Mouse (Mus musculus): ENCODE data around the gene Zfp444. TPM values are rescaled to one million over a fixed set of nuclear protein-coding genes. Genes with fewer than 3 reads are reported as not detected.

The Zfp444 gene
- polyA plus RNA-seq, 1 experiment from 2014 or later: 26.0 TPM

DNA sequence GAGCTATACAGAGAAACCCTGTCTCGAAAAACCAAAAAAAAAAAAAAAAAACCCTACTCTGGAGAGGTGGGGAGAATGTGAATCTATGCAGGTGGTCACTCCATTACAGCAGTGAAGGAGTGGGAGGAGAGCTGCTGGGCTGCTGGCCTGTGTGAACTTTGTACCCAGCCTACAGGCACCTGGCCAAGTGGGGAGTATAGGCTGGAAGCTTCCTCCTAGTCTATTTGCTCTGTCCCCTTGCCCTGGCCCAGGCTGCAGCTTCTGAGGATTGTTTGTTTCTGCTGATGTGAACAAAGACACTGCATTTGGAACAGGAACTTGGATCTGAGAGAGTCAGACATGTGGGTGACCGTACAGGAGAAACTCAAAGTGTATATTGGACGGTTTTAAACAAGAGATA is 2.6 kb upstream of the Zfp444 start:
- Histone ChIP-seq H3K4me1 (ENCODE audit: insufficient read depth) (peaks cover 14% of the 10 kb centered on the region), H3K36me3 (replicated peaks; ENCODE audit: insufficient read depth, low read length) (no peaks in the 10 kb centered on the region), H3K4me3 (ENCODE audit: low read depth, low read length) (no peak overlapping the region), H3K4me2 (ENCODE audit: low read depth, low read length) (no peak overlapping the region), H3K27me3 (ENCODE audit: insufficient read depth, low read length) (no peaks in the 10 kb centered on the region), H3K9ac (replicated peaks) (no peak overlapping the region), H3K9me3 (ENCODE audit: low read length) (no peaks in the 10 kb centered on the region), H3K27ac (ENCODE audit: low read depth) (peak overlapping the region; percentile 88)
- ATAC-seq (no peak), DNase-seq (peak; percentile 81)
- 43% methylated on average over 3 of the region's 3 CpGs for WGBS (ENCODE audit: insufficient replicate concordance)
- no peak for TF ChIP-seq EP300 (IDR thresholded peaks at IDR 0.05; ENCODE audit: low read depth)
- no peak for TF ChIP-seq CTCF (IDR thresholded peaks at IDR 0.05; ENCODE audit: low read depth)

DNA sequence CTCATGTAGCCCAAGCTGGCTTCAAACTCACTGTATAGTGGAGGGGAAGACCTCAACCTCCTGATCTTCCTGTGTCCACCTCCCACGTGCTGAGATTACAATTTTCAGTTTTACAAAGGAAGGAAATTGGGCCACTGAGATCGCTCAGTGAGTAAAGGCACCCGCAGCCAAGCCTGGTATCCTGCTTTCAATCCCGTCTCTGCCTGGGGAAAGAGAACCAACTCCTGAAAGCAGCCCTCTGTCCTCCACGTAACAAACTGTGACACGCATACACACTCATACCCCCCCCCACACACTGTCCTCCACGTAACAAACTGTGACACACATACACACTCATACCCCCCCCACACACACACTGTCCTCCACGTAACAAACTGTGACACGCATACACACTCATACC is 1.6 kb upstream of the Zfp444 start:
- no peak overlapping the region for H3K9ac ChIP-seq (replicated peaks)
- DNase-seq (no peak), ATAC-seq (no peak)
- no peak overlapping the region for H3K4me3 ChIP-seq (ENCODE audit: low read depth, low read length)
- WGBS (ENCODE audit: insufficient replicate concordance): 62% methylated on average over 9 of the region's 9 CpGs
- peak overlapping the region; percentile 88; the same call in 1 of the 2 replicates for H3K27ac ChIP-seq (ENCODE audit: low read depth)
- H3K4me2 ChIP-seq (ENCODE audit: low read depth, low read length): no peak overlapping the region
- TF ChIP-seq CTCF (IDR thresholded peaks at IDR 0.05; ENCODE audit: low read depth) (no peak), EP300 (IDR thresholded peaks at IDR 0.05; ENCODE audit: low read depth) (no peak)
- H3K4me1 ChIP-seq (ENCODE audit: insufficient read depth): peaks cover 20% of the 10 kb centered on the region
- no peaks in the 10 kb centered on the region for H3K9me3 ChIP-seq (ENCODE audit: low read length)
- H3K27me3 ChIP-seq (ENCODE audit: insufficient read depth, low read length): no peaks in the 10 kb centered on the region
- H3K36me3 ChIP-seq (replicated peaks; ENCODE audit: insufficient read depth, low read length): no peaks in the 10 kb centered on the region

DNA sequence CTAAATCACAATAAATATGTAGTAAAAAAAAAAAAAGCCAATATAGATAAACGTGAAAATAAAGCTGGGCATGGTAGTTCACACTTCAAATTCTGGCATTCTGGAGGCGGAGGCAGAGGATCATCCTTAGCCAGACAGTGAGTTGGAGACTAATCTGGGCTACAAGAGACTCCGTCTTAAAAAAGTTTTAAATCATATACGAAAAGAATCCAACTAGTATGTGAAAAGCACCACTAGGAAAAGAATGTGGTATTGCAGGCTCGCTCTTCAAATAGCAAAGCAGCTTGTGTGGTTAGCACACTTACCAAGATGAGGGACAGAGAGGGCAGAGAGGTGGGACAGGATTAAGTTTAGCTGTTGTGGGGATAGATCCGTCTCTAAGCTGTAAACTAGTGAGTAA is 1.2 kb upstream of the Zfp444 start:
- Histone ChIP-seq H3K4me3 (ENCODE audit: low read depth, low read length) (peak overlapping the region; percentile 68), H3K27me3 (ENCODE audit: insufficient read depth, low read length) (no peaks in the 10 kb centered on the region), H3K36me3 (replicated peaks; ENCODE audit: insufficient read depth, low read length) (no peaks in the 10 kb centered on the region), H3K9ac (replicated peaks) (peak overlapping the region; percentile 70; the same call in 1 of the 2 replicates), H3K27ac (ENCODE audit: low read depth) (peak overlapping the region; percentile 88), H3K9me3 (ENCODE audit: low read length) (no peaks in the 10 kb centered on the region), H3K4me1 (ENCODE audit: insufficient read depth) (peaks cover 20% of the 10 kb centered on the region), H3K4me2 (ENCODE audit: low read depth, low read length) (peak overlapping the region; percentile 96)
- TF ChIP-seq CTCF (IDR thresholded peaks at IDR 0.05; ENCODE audit: low read depth) (no peak), EP300 (IDR thresholded peaks at IDR 0.05; ENCODE audit: low read depth) (no peak)
- ATAC-seq: no peak
- WGBS (ENCODE audit: insufficient replicate concordance): 44% methylated on average over 6 of the region's 6 CpGs
- DNase-seq: no peak

DNA sequence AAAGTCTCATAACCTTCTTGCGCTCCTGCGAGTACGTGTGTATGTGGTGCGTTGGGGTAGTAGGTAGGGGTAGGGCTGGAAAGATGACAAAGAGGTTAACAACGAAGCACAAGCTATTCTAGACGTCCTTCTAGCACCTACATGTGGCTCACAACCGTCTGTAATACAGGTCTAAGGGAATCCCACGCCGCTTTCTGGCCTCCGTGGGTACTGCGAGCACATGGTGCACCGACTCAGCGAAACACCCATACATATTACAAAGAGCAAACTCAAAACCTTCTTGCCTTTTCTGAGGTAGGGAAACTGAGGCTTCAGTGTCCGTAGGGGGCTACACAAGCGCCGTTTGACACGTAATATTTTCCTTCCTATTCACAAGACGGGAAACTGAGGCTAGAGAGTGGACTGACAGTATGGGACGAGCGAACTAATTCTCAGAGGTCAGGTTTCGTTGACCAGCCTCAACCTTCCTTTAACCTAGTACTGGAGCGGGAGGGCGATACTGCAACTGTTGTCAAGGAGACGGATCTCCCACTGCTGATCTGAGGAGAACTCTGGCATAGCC is 501 bp upstream of the Zfp444 start:
- peak; percentile 72 for TF ChIP-seq CTCF (IDR thresholded peaks at IDR 0.05; ENCODE audit: low read depth)
- no peak for TF ChIP-seq EP300 (IDR thresholded peaks at IDR 0.05; ENCODE audit: low read depth)
- Histone ChIP-seq H3K4me2 (ENCODE audit: low read depth, low read length) (peak overlapping the region; percentile 96), H3K9ac (replicated peaks) (peak overlapping the region; percentile 70), H3K4me1 (ENCODE audit: insufficient read depth) (peaks cover 20% of the 10 kb centered on the region), H3K9me3 (ENCODE audit: low read length) (no peaks in the 10 kb centered on the region), H3K36me3 (replicated peaks; ENCODE audit: insufficient read depth, low read length) (no peaks in the 10 kb centered on the region), H3K27ac (ENCODE audit: low read depth) (peak overlapping the region; percentile 88), H3K4me3 (ENCODE audit: low read depth, low read length) (peak overlapping the region; percentile 68), H3K27me3 (ENCODE audit: insufficient read depth, low read length) (no peaks in the 10 kb centered on the region)
- DNase-seq (peak; percentile 77), ATAC-seq (peak; percentile 52)
- WGBS (ENCODE audit: insufficient replicate concordance): under 1% methylated on average over 24 of the region's 24 CpGs

DNA sequence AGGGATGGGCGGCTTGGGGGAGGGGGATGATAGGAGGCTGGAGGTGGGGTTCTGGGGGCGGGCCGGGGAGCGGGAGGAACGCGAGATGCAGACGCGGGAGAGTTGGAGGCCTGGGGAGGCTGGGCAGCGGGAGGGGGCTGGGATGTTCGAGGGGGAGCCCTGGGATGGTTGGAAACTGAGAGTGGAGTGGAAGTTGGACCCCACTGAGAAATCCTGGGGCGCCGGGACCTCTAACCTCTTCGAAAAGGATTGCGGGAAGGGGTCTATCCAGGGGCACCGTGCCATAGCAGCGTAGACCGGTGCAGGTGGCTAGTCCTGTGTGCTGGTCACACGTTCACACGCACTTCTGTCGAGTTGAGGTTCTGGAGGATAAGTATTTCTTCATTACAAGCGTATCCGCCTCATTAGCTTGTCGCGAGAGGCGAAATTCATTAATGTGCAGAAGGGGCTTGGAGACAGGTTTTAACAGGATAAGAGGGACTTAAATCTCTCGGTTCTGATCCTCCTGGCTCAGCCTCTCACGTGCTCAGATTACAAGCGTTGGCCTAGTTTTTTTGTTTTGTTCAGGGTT is 733 bp downstream of the Zfp444 start:
- H3K27ac ChIP-seq (ENCODE audit: low read depth): peak overlapping the region; percentile 88
- H3K9me3 ChIP-seq (ENCODE audit: low read length): no peaks in the 10 kb centered on the region
- H3K27me3 ChIP-seq (ENCODE audit: insufficient read depth, low read length): no peaks in the 10 kb centered on the region
- WGBS (ENCODE audit: insufficient replicate concordance): under 1% methylated on average over 27 of the region's 28 CpGs
- peaks cover 20% of the 10 kb centered on the region for H3K4me1 ChIP-seq (ENCODE audit: insufficient read depth)
- no peak for TF ChIP-seq EP300 (IDR thresholded peaks at IDR 0.05; ENCODE audit: low read depth)
- no peak for TF ChIP-seq CTCF (IDR thresholded peaks at IDR 0.05; ENCODE audit: low read depth)
- peak overlapping the region; percentile 68 for H3K4me3 ChIP-seq (ENCODE audit: low read depth, low read length)
- peak overlapping the region; percentile 96 for H3K4me2 ChIP-seq (ENCODE audit: low read depth, low read length)
- H3K36me3 ChIP-seq (replicated peaks; ENCODE audit: insufficient read depth, low read length): no peaks in the 10 kb centered on the region
- DNase-seq (no peak), ATAC-seq (peak; percentile 42)
- H3K9ac ChIP-seq (replicated peaks): peak overlapping the region; percentile 70

DNA sequence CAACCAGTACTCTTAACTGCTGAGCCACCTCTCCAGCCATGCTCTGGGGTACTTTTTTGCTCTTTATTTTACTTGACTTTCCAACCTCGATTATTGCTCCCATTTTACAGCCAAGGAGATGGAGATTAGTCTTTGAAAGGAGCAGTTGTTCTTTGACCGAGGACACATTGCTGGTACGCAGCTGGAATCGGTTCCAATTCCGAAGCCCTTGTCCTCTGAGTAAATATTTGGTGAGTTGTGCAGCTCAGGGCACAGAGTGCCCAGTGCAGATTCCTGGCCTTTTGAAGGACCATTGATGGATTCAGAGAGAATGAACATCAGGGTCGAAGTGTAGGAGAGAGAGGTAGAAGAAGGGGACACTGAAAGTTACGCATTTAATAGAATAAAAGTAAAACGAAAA is 1.8 kb downstream of the Zfp444 start:
- peak; percentile 17 for ATAC-seq
- WGBS (ENCODE audit: insufficient replicate concordance): 61% methylated on average over 8 of the region's 8 CpGs
- Histone ChIP-seq H3K4me3 (ENCODE audit: low read depth, low read length) (no peak overlapping the region), H3K4me1 (ENCODE audit: insufficient read depth) (peaks cover 20% of the 10 kb centered on the region), H3K27ac (ENCODE audit: low read depth) (peak overlapping the region; percentile 88), H3K27me3 (ENCODE audit: insufficient read depth, low read length) (no peaks in the 10 kb centered on the region), H3K9me3 (ENCODE audit: low read length) (no peaks in the 10 kb centered on the region), H3K36me3 (replicated peaks; ENCODE audit: insufficient read depth, low read length) (no peaks in the 10 kb centered on the region), H3K4me2 (ENCODE audit: low read depth, low read length) (peak overlapping the region; percentile 96; the same call in 1 of the 2 replicates), H3K9ac (replicated peaks) (no peak overlapping the region)
- DNase-seq: no peak
- TF ChIP-seq EP300 (IDR thresholded peaks at IDR 0.05; ENCODE audit: low read depth) (peak; percentile 57), CTCF (IDR thresholded peaks at IDR 0.05; ENCODE audit: low read depth) (no peak)

All from liver, postnatal 0 days (tissue).